Mouse (Mus musculus) intestine, postnatal 0 days (tissue): ENCODE measurements around the gene Rpap1. TPM values are rescaled to one million over a fixed set of nuclear protein-coding genes. Genes with fewer than 3 reads are reported as not detected.

ENCODE experiments used
- ATAC-seq: fragments of 200-750 bp; cut with Nextera tagmentation; 2 replicates; pipeline ENCODE4 v1.8.0; 2017; ENCODE audit warnings: mild to moderate bottlenecking, moderate TSS enrichment, moderate library complexity
- H3K27ac ChIP-seq: fragments of 300-500 bp; sonication (generic); 2 replicates; pipeline ENCODE4 v1.5.1; 2014; ENCODE audit warnings: mild to moderate bottlenecking, low read depth, low read length, moderate library complexity
- H3K27me3 ChIP-seq: fragments of 300-500 bp; sonication (generic); replicated peaks from 2 replicates; pipeline ENCODE4 v1.6.1; 2014; ENCODE audit warnings: low read length, mixed read lengths; ENCODE audit not compliant: control insufficient read depth, insufficient read depth
- H3K36me3 ChIP-seq: fragments of 300-500 bp; sonication (generic); 2 replicates; pipeline ENCODE4 v1.6.1; 2014; ENCODE audit warnings: mild to moderate bottlenecking, moderate library complexity; ENCODE audit not compliant: control insufficient read depth, insufficient read depth
- H3K4me1 ChIP-seq: fragments of 300-500 bp; sonication (generic); replicated peaks from 2 replicates; pipeline ENCODE4 v1.6.1; 2014; ENCODE audit warnings: antibody characterized with exemption, low read length, mixed read lengths; ENCODE audit not compliant: control insufficient read depth, insufficient read depth
- H3K4me2 ChIP-seq: fragments of 300-500 bp; sonication (generic); replicated peaks from 2 replicates; pipeline ENCODE4 v1.6.1; 2014; ENCODE audit warnings: low read depth, mild to moderate bottlenecking, moderate library complexity
- H3K4me3 ChIP-seq: fragments of 300-500 bp; sonication (generic); 2 replicates; pipeline ENCODE4 v1.5.1; 2014; ENCODE audit warnings: low read depth, low read length
- H3K9ac ChIP-seq: fragments of 300-500 bp; sonication (generic); 2 replicates; pipeline ENCODE4 v1.6.1; 2014; ENCODE audit warnings: mild to moderate bottlenecking, low read depth, low read length
- H3K9me3 ChIP-seq: fragments of 300-500 bp; sonication (generic); 2 replicates; pipeline ENCODE4 v1.6.1; 2016; ENCODE audit warnings: mixed run types; ENCODE audit not compliant: control insufficient read depth
- CTCF ChIP-seq: sonication (generic); IDR thresholded peaks from 2 replicates; pipeline ENCODE4 v1.5.1; 2016; ENCODE audit warnings: low read depth, mild to moderate bottlenecking, control low read depth, antibody characterized with exemption, moderate library complexity
- WGBS: fragments of 180-500 bp; shearing (Covaris S2); extraction: QIAGEN DNeasy Blood & Tissue Kit; methylation state at CpG from one replicate; pipeline ENCODE4 v1.1.7; 2014; 5-methylcytosine and 5-hydroxymethylcytosine counted together
- polyA plus RNA-seq: library from polyadenylated mRNA; unstranded; fragments of >200 nt; fragmentation: Nextera tagmentation; extraction: Ambion mirVana; gene quantifications from 2 replicates; pipeline ENCODE4 v1.2.1, GENCODE M21; 2015

Rpap1 gene
- polyA plus RNA-seq, 1 experiment from 2014 or later = 8.2 TPM

DNA sequence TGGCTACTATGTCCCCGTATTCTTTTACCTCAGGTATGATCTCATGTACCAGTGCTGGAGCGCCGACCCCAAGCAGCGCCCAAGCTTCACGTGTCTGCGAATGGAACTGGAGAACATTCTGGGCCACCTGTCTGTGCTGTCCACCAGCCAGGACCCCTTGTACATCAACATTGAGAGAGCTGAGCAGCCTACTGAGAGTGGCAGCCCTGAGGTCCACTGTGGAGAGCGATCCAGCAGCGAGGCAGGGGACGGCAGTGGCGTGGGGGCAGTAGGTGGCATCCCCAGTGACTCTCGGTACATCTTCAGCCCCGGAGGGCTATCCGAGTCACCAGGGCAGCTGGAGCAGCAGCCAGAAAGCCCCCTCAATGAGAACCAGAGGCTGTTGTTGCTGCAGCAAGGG lies 29.3 kb upstream of the Rpap1 start:
- Histone ChIP-seq H3K4me1 (no peaks in the 10 kb centered on the region), H3K4me3 (no peak overlapping the region), H3K4me2 (no peak overlapping the region), H3K9ac (no peak overlapping the region), H3K27ac (no peak overlapping the region), H3K36me3 (peaks cover 3% of the 10 kb centered on the region; the same call in 1 of the 2 replicates), H3K9me3 (no peaks in the 10 kb centered on the region), H3K27me3 (no peaks in the 10 kb centered on the region)
- WGBS = 94% methylated on average over 13 of the region's 13 CpGs
- TF ChIP-seq CTCF = no peak
- no peak for ATAC-seq

DNA sequence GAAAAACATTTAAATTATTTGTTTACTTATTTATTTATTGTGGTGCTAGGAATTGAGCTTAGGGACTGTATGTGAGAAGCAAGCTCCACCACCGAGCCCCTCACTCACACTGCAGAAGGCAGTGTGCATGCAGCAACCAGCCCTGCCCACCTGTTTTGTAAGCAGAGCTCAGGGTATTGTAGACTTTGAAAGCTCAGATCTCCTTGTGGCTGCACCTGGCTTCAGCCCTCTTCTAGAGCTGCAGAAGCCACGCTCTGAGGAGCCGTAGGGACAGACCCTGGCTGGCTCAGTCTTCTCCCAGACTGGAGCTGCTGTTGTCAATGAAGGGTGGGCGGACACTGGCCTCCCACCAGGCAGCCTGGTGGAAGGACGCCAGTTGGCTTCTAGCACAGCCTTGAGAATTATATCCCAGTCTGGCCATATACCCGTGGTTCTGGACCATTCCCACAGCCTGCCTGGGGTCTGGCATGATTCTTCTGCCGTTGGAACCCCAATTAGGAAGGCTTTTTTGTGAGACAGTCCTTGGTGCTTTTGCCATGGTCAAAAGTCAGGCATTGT lies 27.1 kb upstream of the Rpap1 start:
- 74% methylated on average over 7 of the region's 7 CpGs for WGBS
- H3K9ac ChIP-seq = no peak overlapping the region
- H3K27ac ChIP-seq = no peak overlapping the region
- no peak overlapping the region for H3K4me3 ChIP-seq
- no peak for TF ChIP-seq CTCF
- no peaks in the 10 kb centered on the region for H3K9me3 ChIP-seq
- H3K4me2 ChIP-seq = no peak overlapping the region
- H3K27me3 ChIP-seq = no peaks in the 10 kb centered on the region
- no peaks in the 10 kb centered on the region for H3K4me1 ChIP-seq
- ATAC-seq = no peak
- H3K36me3 ChIP-seq = peaks cover 14% of the 10 kb centered on the region; the same call in 1 of the 2 replicates

DNA sequence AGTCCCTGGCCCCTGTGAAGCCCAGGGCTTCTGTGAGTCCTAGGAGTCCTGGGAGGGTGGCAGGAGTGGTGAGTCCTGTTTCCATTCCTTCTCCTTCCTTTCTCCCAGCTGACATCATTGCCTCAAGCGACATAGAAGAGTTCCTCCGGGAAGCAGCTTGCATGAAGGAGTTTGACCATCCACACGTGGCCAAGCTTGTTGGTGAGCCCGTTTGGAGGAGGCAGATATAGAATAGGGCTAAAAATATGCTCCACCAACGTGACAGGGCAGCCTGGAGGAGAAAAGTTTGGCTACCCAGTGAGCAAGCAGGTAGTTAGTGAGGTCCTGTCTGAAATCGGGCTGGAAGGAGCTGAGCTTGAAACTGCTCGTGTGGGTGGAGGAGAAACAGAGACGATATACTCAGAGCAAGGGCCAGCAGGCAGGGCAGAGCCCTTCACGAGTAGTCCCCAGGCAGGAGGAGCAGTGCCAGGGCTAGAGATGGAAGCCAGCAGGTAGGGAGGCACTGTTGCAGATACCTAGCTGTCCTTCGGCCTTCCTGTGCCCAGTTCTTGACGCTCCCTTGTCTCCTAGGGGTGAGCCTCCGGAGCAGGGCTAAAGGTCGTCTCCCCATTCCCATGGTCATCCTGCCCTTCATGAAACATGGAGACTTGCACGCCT lies 24.3 kb upstream of the Rpap1 start:
- TF ChIP-seq CTCF = no peak
- Histone ChIP-seq H3K4me1 (no peaks in the 10 kb centered on the region), H3K27me3 (no peaks in the 10 kb centered on the region), H3K4me3 (no peak overlapping the region), H3K4me2 (no peak overlapping the region), H3K9ac (no peak overlapping the region), H3K27ac (no peak overlapping the region), H3K9me3 (no peaks in the 10 kb centered on the region), H3K36me3 (peaks cover 14% of the 10 kb centered on the region; the same call in 1 of the 2 replicates)
- ATAC-seq = no peak
- WGBS = 91% methylated on average over 14 of the region's 14 CpGs

DNA sequence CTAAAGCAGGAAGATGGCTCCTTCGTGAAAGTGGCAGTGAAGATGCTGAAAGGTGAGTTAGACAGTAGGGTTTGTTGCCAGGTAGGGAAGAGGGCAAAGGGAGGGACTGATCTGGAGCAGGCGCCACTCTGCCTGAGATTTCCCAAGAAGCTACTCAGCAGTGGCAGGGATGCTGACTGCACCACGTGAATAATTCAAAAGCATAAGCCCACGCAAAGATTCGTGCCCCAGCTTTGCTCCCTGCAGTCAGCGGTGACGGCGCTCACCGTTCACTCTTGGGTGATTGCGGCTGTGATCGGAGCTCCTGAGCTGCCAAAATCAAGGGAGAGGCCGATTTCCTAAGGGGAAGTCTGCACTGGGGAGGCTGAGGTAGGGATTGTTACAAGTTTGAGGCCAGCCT lies 23.6 kb upstream of the Rpap1 start:
- 88% methylated on average over 12 of the region's 12 CpGs for WGBS
- no peaks in the 10 kb centered on the region for H3K27me3 ChIP-seq
- H3K4me3 ChIP-seq = no peak overlapping the region
- H3K4me2 ChIP-seq = no peak overlapping the region
- H3K27ac ChIP-seq = no peak overlapping the region
- H3K4me1 ChIP-seq = no peaks in the 10 kb centered on the region
- no peaks in the 10 kb centered on the region for H3K9me3 ChIP-seq
- no peak for ATAC-seq
- TF ChIP-seq CTCF = no peak
- peaks cover 14% of the 10 kb centered on the region; the same call in 1 of the 2 replicates for H3K36me3 ChIP-seq
- H3K9ac ChIP-seq = no peak overlapping the region

DNA sequence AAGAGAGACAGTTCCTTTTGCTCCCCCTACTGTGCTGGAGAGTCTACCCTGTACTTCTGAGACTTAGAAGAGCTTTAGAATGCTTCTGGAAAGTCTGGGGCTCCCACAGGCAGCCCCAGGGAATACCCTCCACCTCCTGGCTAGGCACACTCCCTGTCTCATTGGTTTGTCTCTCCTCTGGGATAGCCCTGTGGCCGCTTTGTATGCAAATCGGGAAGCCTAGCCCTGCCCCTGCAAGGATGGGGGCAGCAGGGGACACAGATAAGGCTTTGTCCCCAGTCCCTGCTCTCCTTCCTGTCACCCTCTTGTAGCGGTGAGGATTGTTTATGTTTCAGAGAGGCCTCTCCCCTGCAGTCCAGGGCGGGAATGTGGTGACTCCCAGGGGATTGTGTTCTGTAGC lies 21.5 kb upstream of the Rpap1 start:
- no peak overlapping the region for H3K4me2 ChIP-seq
- no peaks in the 10 kb centered on the region for H3K27me3 ChIP-seq
- 46% methylated on average over 4 of the region's 4 CpGs for WGBS
- TF ChIP-seq CTCF = no peak
- no peak for ATAC-seq
- no peaks in the 10 kb centered on the region for H3K9me3 ChIP-seq
- H3K4me3 ChIP-seq = no peak overlapping the region
- peaks cover 14% of the 10 kb centered on the region; the same call in 1 of the 2 replicates for H3K36me3 ChIP-seq
- no peak overlapping the region for H3K27ac ChIP-seq
- no peaks in the 10 kb centered on the region for H3K4me1 ChIP-seq
- no peak overlapping the region for H3K9ac ChIP-seq

DNA sequence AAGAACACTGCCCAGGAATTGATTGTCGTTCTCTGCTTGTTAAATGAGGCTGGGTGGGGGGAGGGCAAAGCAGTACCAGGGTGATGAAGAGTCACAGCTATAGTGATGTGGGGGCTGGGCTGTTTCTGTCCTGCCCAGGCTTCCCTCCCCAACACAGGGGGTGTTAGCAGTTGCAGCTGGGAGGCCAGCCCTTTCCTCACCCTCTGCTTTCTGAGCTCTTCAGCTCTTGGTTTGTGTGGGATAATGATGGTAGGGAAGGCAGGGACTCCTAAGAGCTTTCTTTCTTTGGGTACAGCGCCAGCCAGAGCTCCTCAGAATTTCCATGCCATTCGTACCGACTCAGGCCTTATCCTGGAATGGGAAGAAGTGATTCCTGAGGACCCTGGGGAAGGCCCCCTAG lies 21.1 kb upstream of the Rpap1 start:
- no peak for ATAC-seq
- WGBS = 63% methylated on average over 4 of the region's 4 CpGs
- Histone ChIP-seq H3K4me1 (no peaks in the 10 kb centered on the region), H3K27me3 (no peaks in the 10 kb centered on the region), H3K27ac (no peak overlapping the region), H3K9me3 (no peaks in the 10 kb centered on the region), H3K4me2 (no peak overlapping the region), H3K4me3 (no peak overlapping the region), H3K9ac (no peak overlapping the region), H3K36me3 (peaks cover 14% of the 10 kb centered on the region; the same call in 1 of the 2 replicates)
- TF ChIP-seq CTCF = no peak
